Mouse (Mus musculus) E14TG2a.4 (cell line): ENCODE results near the gene Por.

Experiments
- CTCF ChIP-seq: conservative IDR thresholded peaks from 2 replicates; pipeline ENCODE4 v1.5.1; 2014; ENCODE audit warnings: low read length
- NANOG ChIP-seq: IDR thresholded peaks from 2 replicates; pipeline ENCODE4 v1.6.1; 2014; ENCODE audit warnings: borderline replicate concordance, low read length, mixed read lengths
- POU5F1 ChIP-seq: IDR thresholded peaks from 2 replicates; pipeline ENCODE4 v1.6.1; 2014; ENCODE audit warnings: low read length, borderline replicate concordance

DNA sequence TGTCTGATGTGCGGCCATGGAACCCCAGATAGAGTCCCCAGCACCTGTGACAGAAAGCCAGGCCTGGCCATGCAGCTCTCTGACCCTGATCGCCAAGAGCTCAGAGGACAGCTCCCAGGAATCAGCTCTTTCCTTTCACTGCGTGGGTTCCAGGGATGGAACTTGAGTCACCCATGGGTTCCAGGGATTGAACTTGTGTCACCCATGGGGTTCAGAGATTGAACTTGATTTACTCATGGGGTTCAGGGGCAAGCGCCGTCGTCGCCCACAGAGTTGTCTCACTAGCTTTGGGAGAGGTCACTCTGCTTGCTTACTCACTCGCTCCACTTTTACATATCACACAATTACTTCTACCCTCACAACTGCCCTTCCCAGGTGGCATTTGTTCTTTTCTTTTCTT, 51.2 kb downstream of the Por start:
- TF ChIP-seq CTCF (no peak), NANOG (no peak), POU5F1 (no peak)
